Mouse (Mus musculus) naive thymus-derived CD4-positive, alpha-beta T cell, adult 5 months (primary cell): ENCODE measurements around the gene Zfand6. TPM values are rescaled to one million over a fixed set of nuclear protein-coding genes. Genes with fewer than 3 reads are reported as not detected.

Source experiments
- polyA plus RNA-seq: library from polyadenylated mRNA; unstranded; fragments of 100-300 nt; shearing (Covaris generic); gene quantifications from one replicate; pipeline ENCODE4 v1.2.1, GENCODE M21; 2017

Zfand6 gene
- 250 TPM for polyA plus RNA-seq

DNA sequence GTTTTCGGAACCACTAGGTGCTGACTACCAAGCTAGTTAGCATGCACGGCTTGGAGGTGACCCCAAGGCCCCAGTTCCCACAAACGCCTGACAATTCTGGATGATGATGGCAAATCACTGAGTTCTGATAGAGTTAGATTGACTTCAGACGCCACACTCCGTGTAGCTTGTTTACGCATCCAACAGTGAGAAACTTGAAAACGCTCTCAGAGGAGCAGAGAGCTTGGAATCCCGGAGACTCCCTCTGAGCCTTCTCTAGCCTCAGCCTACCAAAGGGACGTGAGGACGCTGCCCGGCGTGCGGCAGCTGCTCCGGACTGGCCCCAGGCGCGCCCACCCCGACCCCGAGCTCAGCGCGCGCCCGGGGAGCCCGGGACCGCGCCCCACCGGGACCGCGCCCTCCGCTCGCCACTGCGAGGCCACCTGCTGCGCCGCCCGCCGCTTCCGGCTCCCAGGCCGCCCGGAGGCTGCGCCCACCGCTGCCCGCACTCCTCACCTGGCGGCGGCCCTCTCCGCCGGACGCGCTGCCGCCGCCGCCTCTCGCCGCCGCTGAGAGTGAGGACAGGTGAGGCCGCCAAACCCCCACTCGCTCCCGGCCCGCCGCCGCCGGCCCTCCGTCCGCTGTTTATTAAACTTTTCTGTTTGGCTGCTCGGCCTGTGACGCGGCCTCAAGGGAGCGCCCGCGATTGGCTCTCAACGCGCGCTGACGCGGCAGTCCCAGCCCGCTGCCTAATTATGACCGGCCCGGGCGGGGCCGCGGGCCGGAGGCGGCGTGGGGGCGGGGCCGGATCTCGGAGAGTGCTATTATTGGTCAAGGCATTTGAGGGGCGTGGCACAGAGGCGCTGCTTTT, at the start of gene Zfand6:
TSS of gene Zfand6 (minus strand) at position 709 of the 850 bp plus-strand sequence.

DNA sequence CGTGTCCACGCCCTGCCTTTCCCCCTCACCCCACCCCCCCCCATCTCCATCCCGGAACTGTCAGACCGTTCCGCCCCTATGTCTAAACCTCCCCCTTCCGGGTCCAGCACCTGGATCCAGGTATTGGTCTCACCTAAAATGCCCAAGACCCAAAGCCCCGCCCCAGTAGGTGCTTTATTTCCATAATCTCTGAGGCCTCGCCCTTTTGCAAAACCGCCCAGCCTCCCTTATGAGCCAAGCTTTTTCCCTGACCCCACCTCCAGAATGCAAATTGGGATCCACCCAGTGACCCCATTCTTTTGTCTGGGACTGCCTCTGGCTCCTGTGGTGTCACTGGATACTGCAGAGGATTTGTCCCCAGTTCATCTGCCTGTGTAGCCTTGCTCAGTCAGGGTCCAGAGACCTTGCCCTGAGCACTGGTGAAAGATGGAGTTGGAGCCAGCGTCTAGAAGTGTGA, 83.4 kb downstream of the Zfand6 start, which contains the start of gene Fah:
TSS of gene Fah (minus strand) at position 430 of the 457 bp plus-strand sequence.

Other genes starting within 250 kb of the Zfand6 start
- gene Gm2115, start 161.0 kb downstream of the Zfand6 start, polyA plus RNA-seq = not detected
- gene Fah, start 83.2 kb downstream of the Zfand6 start, polyA plus RNA-seq = 2.0 TPM
- gene Olfr291, start 163.6 kb upstream of the Zfand6 start, polyA plus RNA-seq = not detected